Mouse (Mus musculus): ENCODE measurements around the gene Rnf212b. TPM values are rescaled to one million over a fixed set of nuclear protein-coding genes. Genes with fewer than 3 reads are reported as not detected.

Gene Rnf212b
- total RNA-seq, 2 experiments from 2014 or later, result not detected

- DNase-seq (ENCODE audit: low spot score in 2 of 2), result no peak
Measured at GRCm38 (mm10) chr14:54870861-54871260, 56.9 kb downstream of the Rnf212b start, which contains the start of gene Homez. Gene Homez, minus strand, starts transcription at chr14:54870961.

- DNase-seq (ENCODE audit: low spot score in 2 of 2), result no peak
Measured at GRCm38 (mm10) chr14:54874165-54874564, 60.2 kb downstream of the Rnf212b start.

GRCm38 (mm10) chr14:54875844-54876538 lies 62.0 kb downstream of the Rnf212b start:
- no peak for DNase-seq (ENCODE audit: low spot score in 2 of 2)

- DNase-seq (ENCODE audit: low spot score in 2 of 2), result peak; percentile 79 to 90
Measured at GRCm38 (mm10) chr14:54876539-54877047, 62.7 kb downstream of the Rnf212b start.

GRCm38 (mm10) chr14:54877048-54877715 lies 63.2 kb downstream of the Rnf212b start, which contains the start of gene Ppp1r3e:
Gene Ppp1r3e, minus strand, starts transcription at chr14:54877550.
- peak; percentile 33 to 72 for DNase-seq (ENCODE audit: low spot score in 2 of 2)

- DNase-seq (ENCODE audit: low spot score in 2 of 2), result peak; percentile 79 to 90
Measured at GRCm38 (mm10) chr14:54883154-54884021, 69.4 kb downstream of the Rnf212b start, which contains the start of the genes Bcl2l2 and Gm20521. Gene Bcl2l2, plus strand, starts transcription at chr14:54883377. Gene Gm20521, plus strand, starts transcription at chr14:54883441.

GRCm38 (mm10) chr14:54884022-54884712 lies 70.2 kb downstream of the Rnf212b start:
- DNase-seq (ENCODE audit: low spot score in 2 of 2), result no peak

GRCm38 (mm10) chr14:54885309-54885708 lies 71.4 kb downstream of the Rnf212b start:
- DNase-seq (ENCODE audit: low spot score in 2 of 2), result no peak

- no peak for DNase-seq (ENCODE audit: low spot score in 2 of 2)
Measured at GRCm38 (mm10) chr14:54892200-54892599, 78.3 kb downstream of the Rnf212b start, which contains the start of gene Pabpn1. Gene Pabpn1, plus strand, starts transcription at chr14:54892500.

- DNase-seq (ENCODE audit: low spot score in 2 of 2), result peak; percentile 84 to 95
Measured at GRCm38 (mm10) chr14:54893651-54894181, 79.8 kb downstream of the Rnf212b start.

- DNase-seq (ENCODE audit: low spot score in 2 of 2), result peak; percentile 54 to 73
Measured at GRCm38 (mm10) chr14:54894296-54895151, 80.6 kb downstream of the Rnf212b start.

- no peak for DNase-seq (ENCODE audit: low spot score in 2 of 2)
Measured at GRCm38 (mm10) chr14:54897445-54897844, 83.5 kb downstream of the Rnf212b start.

GRCm38 (mm10) chr14:54900383-54900782 lies 86.4 kb downstream of the Rnf212b start:
- peak in 1 of 2 experiments; percentile 59 for DNase-seq (ENCODE audit: low spot score in 2 of 2)

GRCm38 (mm10) chr14:54903641-54904040 lies 89.7 kb downstream of the Rnf212b start:
- DNase-seq (ENCODE audit: low spot score in 2 of 2), result no peak

Other genes starting within 250 kb of the Rnf212b start
- gene Ajuba, start 236.6 kb upstream of the Rnf212b start, total RNA-seq (2021), result 10 to 100 TPM; 14.6 to 15.8 TPM
- 1 to 10 TPM; 4.3 to 6.8 TPM for gene 4931414P19Rik, start 208.1 kb upstream of the Rnf212b start, total RNA-seq (2021)
- 100 to 1,000 TPM; 173 to 176 TPM for gene Psmb5, start 196.1 kb upstream of the Rnf212b start, total RNA-seq (2021)
- gene Psmb11, start 192.7 kb upstream of the Rnf212b start, total RNA-seq (2021), result not detected
- gene Gm17606, start 173.2 kb upstream of the Rnf212b start, total RNA-seq (2021), result not detected
- 1 to 10 TPM; 3.2 to 3.5 TPM for gene Cdh24, start 172.8 kb upstream of the Rnf212b start, total RNA-seq (2021)
- 10 to 100 TPM; 25.4 to 27.1 TPM for gene 1700123O20Rik, start 127.9 kb upstream of the Rnf212b start, total RNA-seq (2021)
- 100 to 1,000 TPM; 134 to 165 TPM for gene Acin1, start 127.2 kb upstream of the Rnf212b start, total RNA-seq (2021)
- under 1 TPM in 1 of 2 experiments, not detected in 1; 0.16 TPM for gene Gm29776, start 115.3 kb upstream of the Rnf212b start, total RNA-seq (2021)
- not detected for gene Cebpe, start 102.0 kb upstream of the Rnf212b start, total RNA-seq (2021)
- gene Slc7a8, start 32.2 kb upstream of the Rnf212b start, total RNA-seq (2021), result 1 to 10 TPM; 6.5 to 8.8 TPM
- 1 to 10 TPM; 8.0 to 9.3 TPM for gene Homez, start 56.8 kb downstream of the Rnf212b start, total RNA-seq (2021)
- 1 to 10 TPM; 8.1 to 9.2 TPM for gene Ppp1r3e, start 63.4 kb downstream of the Rnf212b start, total RNA-seq (2021)
- 10 to 100 TPM; 35.4 to 38.7 TPM for gene Bcl2l2, start 69.2 kb downstream of the Rnf212b start, total RNA-seq (2021)
- gene Gm20521, start 69.3 kb downstream of the Rnf212b start, total RNA-seq (2021), result 1 to 10 TPM; 2.3 to 4.1 TPM
- 100 to 1,000 TPM; 120 to 149 TPM for gene Pabpn1, start 78.4 kb downstream of the Rnf212b start, total RNA-seq (2021)
- 10 to 100 TPM; 22.5 to 27.5 TPM for gene Slc22a17, start 99.0 kb downstream of the Rnf212b start, total RNA-seq (2021)
- 10 to 100 TPM; 31.1 to 32.4 TPM for gene Efs, start 112.0 kb downstream of the Rnf212b start, total RNA-seq (2021)
- not detected for gene Il25, start 118.6 kb downstream of the Rnf212b start, total RNA-seq (2021)
- 1 to 10 TPM; 3.8 to 4.1 TPM for gene Cmtm5, start 122.1 kb downstream of the Rnf212b start, total RNA-seq (2021)
- 100 to 1,000 TPM; 112 to 118 TPM for gene Myh6, start 152.8 kb downstream of the Rnf212b start, total RNA-seq (2021)
- not detected for gene Gm17428, start 162.8 kb downstream of the Rnf212b start, total RNA-seq (2021)
- 100 to 1,000 TPM; 492 to 506 TPM for gene Myh7, start 180.5 kb downstream of the Rnf212b start, total RNA-seq (2021)
- 10 to 100 TPM; 29.2 to 32.7 TPM for gene Ngdn, start 201.3 kb downstream of the Rnf212b start, total RNA-seq (2021)